Mouse (Mus musculus) kidney, adult 18-20 months (tissue): ENCODE measurements at regions not wholly inside any gene's neighbourhood (a gene's known extent, or its start where the extent isn't known, plus 50 kb on each side); places are given as distances from the start of the nearest gene placed in this dataset.
A peak's percentile ranks its signal among the peaks of the same experiment; 100 is the strongest.

Experiments
- DNase-seq: peaks from one replicate; pipeline ENCODE4 v3.0.0; 2021

- DNase-seq, result no peak
Measured at GRCm38 (mm10) chr11:8148485-8148825, 515.9 kb downstream of the Tns3 start.

DNA sequence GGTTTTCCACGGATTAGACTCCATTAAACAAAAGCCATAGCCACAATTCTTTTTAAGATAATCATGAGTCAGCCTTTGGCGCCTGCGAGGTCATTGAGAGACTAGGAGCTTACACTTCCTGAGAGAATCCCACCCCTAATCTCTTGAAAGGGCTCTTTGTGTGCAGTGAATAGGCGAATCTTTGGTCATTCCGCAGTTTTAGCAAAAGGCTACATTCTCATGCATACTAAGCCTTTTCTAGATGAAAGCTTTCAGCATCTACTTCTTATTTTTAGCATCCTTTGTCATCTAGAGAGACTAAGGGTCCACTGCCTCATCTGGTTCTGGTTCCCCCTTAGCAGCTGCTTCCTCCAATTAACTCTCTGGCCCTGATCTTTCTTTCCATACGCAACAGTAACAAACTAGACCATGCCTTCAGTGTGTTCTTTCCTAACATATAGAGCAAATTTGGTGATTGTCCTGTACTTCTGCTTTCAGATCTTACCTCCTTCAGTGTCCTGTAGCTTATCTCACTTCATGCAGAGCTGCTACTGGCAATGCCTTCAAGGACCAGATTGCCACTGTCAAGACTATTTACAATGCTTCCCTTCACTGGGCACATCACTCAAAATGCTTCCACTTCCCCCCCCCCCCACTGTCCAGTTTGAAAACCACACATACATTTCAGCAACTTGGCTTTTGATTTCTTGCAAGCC, 516.4 kb downstream of the Tns3 start:
- DNase-seq, result no peak

DNA sequence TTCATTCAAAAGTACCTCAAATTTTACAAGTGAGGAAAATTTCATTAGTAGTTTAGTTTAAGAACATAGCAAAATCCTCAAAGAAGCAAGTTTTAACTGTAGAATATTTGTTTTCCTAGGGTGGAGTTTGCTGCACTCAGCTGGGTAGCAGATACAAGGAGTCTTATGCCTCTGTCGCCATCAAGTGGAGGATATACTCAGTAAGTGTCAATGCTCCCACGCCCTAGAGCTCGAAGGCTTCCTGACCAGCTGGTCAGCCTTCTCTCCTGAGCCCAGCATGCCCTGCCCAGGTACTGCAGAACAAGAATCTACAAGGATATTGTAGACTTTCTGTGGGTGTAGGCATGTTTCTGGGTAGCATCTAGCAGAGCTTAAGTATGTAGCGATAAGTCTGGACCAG, 527.0 kb downstream of the Tns3 start:
- DNase-seq, result no peak

GRCm38 (mm10) chr11:8136666-8137065, 527.7 kb downstream of the Tns3 start:
- no peak for DNase-seq

DNA sequence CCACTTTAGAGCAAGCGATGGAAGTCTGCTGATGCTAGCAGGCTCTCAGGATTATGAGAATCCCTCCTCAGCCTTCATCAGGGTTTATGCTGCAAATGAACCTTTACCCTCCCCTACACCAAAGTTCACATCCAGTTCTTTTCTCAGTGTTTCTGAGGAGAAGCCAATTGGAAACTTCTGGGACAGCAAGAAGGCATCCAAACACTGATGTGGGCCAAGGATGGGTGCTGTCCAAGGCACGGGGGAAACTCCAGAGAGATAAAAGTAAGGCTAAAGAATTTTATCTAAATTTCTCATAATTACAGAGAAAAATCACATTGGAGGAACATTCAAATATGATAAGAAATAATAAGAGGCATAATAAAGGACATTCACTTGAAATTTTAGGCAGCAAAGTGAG, 555.0 kb downstream of the Tns3 start:
- no peak for DNase-seq

DNA sequence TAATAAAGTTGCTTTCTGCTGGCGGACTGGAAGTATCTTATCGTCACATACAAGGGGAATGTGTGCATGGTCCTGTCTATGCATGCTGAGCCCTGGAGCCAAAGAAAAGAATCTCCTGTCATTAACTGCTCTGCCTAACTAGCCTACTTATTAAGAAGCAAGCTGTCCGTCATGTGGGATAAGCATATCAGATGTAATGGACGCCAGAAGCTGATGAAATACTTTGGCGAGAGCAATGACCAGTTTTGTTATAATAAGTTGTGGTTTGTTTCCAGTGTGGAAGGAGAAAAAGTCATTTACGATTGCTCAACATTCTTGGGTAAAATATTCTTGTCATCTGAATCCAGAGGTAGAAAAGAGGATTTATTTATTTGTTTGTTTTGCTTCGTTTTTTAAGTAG, 563.2 kb downstream of the Tns3 start:
- DNase-seq, result no peak

- no peak for DNase-seq
Measured at GRCm38 (mm10) chr11:8084328-8084727, 580.0 kb downstream of the Tns3 start.

GRCm38 (mm10) chr11:8082811-8083210, 581.5 kb downstream of the Tns3 start:
- DNase-seq, result no peak

DNA sequence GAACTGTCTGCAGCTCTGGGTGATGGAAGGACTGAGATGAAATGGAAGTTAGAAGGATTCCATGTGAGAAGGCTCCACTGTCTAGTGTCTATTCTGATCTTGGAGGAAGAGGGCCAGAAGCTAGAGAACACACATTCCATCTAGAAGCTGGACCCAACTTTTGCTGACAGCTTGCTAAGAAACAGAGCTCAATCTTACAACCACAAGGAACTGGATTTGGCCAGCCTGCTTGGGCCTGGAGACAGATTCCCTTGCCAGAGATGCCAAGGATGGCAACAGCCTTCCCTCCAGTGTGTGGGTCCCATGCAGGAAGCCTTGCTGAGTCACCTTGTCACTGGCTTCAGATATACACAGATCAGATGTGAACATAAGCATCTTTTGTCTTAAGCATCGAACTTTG, 591.0 kb downstream of the Tns3 start:
- DNase-seq, result no peak

DNA sequence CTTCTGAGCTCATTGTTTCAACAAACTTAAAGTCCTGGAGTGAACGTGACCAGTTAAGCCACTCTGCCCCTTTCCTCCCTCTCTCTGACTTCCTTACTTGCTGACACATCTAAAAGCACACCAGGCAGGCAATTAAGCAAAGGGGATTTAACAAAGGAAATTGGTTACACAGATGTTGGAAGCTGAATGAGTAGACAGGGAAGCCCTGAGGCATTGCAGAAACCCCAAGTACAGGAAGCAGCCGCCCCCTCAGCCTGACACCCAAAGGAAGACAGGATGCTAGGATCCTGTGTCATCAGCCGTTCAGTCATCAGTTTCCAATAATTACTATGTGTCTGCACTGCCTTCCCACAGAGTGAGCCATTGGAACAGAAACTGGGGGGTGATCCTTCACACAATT, 595.5 kb downstream of the Tns3 start:
- DNase-seq, result no peak

DNA sequence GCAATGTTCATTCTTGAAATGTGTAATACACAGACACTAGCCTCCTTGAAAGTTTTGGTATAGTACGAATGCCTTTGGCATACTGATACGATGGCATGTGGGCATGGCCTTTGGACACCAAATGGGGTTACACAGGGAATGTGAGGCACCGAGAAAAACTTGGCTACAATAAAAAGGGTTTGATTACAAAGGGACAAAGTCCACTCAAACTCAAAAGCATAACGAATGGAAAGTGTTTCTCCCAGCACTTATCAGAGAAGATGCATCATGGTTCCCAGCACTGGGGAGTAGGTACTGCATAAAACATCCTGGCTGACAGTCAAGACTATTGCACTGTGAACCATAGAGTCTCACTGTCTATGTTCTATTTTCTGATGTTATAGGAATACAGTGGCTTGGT, 597.0 kb downstream of the Tns3 start:
- no peak for DNase-seq

- no peak for DNase-seq
Measured at GRCm38 (mm10) chr11:8065811-8066210, 598.5 kb downstream of the Tns3 start.

DNA sequence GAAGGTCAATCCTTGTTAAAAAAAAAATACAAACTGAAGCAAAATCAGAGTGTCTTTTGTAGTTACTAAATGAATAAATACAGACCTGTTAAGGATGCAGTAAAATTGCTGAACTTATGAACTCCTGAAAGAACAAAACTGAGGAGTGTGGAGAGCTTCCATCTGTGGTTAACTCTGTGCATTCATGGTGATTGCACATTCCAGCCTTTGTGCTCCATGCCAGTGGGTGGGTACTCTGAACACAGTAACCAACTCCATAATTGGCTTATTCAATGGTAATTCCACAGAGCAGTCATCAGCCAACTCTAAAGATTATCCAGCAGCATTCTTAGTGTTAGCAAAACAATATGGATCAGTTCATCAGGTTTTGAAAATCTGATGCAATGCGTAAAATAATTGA, 599.2 kb downstream of the Tns3 start:
- no peak for DNase-seq

GRCm38 (mm10) chr11:8061989-8062388, 602.3 kb downstream of the Tns3 start:
- no peak for DNase-seq

DNA sequence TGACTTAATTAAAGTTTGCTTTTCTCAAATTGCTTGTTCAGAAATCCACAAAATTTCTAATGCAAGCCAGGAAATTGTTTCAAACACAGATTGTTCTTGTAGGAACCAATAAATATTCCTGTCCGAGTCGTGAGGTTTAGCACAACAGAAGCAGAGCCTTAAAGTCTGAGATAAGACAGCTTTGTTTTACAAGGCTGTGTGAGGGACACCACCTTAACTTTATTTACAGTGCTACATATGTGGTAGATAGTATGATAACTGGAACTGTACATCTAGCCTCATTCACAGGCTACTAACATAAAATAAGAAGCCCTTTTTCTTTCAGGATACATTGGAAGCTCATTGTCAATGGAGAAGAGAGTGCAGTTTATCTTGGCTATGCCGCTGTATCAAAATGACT, 602.8 kb downstream of the Tns3 start:
- no peak for DNase-seq

DNA sequence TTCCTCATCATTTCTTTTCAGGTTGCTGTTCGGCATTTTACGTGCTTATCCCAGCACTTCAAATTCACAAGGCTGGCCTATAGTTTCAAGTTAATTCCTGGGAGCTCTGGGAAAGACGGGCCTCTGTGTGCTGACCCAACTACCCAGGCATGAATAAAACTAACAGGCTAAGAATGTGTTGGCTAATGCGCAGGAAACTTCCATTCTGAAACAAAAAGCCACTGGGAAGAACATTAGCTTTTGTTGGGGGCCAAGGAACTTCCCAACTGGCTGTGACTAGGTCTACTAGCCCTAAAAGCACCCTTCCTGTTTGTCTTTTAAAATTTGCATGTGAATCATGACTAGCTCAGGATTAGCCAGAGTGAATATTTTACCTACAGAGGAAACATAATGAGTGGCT, 612.8 kb downstream of the Tns3 start:
- DNase-seq, result no peak

- no peak for DNase-seq
Measured at GRCm38 (mm10) chr11:8045086-8045485, 619.2 kb downstream of the Tns3 start.

- no peak for DNase-seq
Measured at GRCm38 (mm10) chr11:8030119-8030518, 634.2 kb downstream of the Tns3 start.

DNA sequence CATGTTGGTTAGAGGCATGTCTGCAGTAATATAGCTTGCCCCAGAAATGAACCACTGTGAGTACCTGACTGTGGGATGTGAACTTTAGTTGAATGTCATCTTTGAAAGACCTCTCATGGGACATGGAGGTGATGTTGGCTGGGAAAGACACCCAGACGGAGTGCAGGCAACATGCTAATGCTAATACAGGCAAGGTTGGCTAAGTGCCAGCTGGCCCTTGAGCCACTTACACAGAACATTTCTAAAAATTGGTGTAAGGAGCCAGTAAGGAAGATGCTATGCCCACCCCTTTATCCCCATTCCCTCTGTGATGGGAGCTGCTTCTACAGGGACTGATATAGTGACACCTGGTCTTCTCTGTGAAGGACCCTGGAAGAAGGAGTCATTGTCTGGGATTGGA, 656.5 kb downstream of the Tns3 start:
- DNase-seq, result peak; percentile 3

DNA sequence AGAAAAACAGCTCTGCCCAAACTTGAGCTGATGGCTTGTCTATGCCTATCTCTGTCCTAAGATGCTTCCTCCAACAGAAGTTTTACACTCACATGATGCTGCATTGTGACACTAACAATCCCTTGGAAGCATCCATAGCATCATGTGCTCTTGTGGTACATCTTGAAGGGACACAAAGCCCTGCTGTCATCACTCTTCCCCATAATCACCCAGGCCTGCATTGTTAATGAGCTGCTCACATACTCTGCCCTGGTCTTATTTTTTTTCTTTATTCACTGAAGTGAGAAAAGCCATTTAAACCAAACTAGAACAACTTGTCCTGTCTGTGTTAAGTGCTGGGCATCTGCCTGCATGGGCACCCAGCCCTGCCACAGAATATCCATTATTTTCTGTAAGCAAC, 683.3 kb downstream of the Tns3 start:
- no peak for DNase-seq

- no peak for DNase-seq
Measured at GRCm38 (mm10) chr11:7975845-7976244, 688.5 kb downstream of the Tns3 start.

DNA sequence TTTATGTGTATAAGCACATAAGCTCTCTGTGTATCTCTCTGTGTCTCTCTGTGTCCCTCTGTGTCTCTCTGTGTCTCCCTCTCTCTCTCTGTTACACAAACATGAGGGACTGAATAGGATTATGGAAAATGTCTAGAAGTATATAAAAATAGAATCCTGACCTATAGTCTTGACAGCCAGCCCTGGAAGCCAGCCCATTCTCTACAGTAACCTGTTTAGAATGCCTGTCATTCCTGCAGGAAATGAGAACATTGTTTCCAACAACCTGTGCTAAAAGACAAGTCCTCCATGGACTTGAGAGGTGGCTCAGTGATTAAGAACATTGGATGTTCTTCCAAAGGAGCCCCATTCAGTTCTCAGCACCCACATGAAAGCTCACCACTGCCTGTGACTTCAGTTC, 714.4 kb downstream of the Tns3 start:
- no peak for DNase-seq

DNA sequence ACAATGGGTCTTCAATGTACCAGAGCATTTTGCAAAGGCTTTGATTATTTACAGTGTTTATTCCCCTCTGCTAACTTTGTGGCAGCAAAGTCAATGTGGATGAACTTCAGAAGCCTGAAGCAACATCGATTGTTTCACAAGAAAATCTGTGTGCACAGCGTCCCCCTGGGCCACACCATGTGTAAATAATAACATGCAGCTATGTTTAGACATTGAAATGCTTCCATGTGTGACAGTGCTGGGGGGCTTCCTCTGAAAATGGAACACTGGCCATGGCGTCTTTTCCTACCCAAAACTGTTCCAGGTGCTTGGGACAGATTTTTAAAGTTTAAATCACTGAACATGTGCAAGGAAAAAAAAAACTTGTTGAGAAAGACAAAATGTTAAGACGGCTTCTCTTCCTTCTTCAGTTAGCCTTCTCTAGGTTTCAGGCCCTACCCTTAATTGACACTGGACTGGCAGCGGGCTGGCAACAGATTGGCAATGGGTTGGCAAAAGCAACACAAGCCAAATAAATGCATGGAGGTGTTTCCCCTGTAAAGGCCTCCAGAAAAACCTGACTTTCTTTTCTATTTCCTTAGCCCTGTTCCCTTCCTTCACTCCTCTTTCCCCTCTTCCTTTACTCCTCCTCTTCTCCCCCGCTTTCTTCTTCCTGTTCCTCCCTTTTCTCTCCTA, 715.0 kb downstream of the Tns3 start:
- DNase-seq, result no peak

DNA sequence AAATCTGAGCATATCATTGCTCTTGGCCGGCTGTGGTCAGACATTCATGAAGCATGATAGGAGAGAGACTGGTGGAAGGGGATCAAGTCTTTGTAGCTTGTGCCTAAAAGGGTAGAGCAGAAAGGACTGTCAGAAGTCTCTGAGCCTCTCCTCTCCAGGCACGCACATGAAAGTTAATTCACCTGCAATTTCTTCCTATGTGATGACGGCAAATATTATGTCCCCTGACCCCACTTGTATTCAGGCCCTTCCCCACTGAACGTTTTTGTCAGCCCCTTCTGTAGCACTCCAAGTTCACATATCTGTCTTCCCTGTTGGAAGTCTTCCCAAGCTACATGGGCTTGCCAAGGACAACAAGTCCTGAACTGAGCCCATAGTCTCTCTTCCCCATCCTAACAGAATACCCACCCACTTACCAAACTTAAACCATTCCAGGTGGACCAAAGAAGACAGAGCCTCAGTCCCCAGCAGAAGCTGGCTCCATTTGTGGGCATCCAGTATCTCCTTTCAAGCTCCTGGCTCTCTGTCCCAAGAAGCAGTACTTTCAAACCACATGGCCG, 719.3 kb downstream of the Tns3 start:
- no peak for DNase-seq

- DNase-seq, result no peak
Measured at GRCm38 (mm10) chr11:7944373-7944772, 720.0 kb downstream of the Tns3 start.
